Mouse (Mus musculus): ENCODE data around the gene Ccer2. TPM values are rescaled to one million over a fixed set of nuclear protein-coding genes. Genes with fewer than 3 reads are reported as not detected.

The Ccer2 gene
- polyA plus RNA-seq, 1 experiment from 2014 or later: 0.27 TPM

GRCm38 (mm10) chr7:28794496-28794895 is 38.5 kb downstream of the Ccer2 start:
- no peak for ATAC-seq (replicated peaks)
- H3K4me1 ChIP-seq: peaks cover 8% of the 10 kb centered on the region
- no peaks in the 10 kb centered on the region for H3K36me3 ChIP-seq
- 85% methylated on average over 3 of the region's 3 CpGs for WGBS
- no peaks in the 10 kb centered on the region for H3K27me3 ChIP-seq
- no peak overlapping the region for H3K27ac ChIP-seq (replicated peaks)
- H3K9ac ChIP-seq (replicated peaks): no peak overlapping the region
- no peak overlapping the region for H3K4me3 ChIP-seq
- H3K4me2 ChIP-seq (replicated peaks): no peak overlapping the region
- H3K9me3 ChIP-seq: no peaks in the 10 kb centered on the region

DNA sequence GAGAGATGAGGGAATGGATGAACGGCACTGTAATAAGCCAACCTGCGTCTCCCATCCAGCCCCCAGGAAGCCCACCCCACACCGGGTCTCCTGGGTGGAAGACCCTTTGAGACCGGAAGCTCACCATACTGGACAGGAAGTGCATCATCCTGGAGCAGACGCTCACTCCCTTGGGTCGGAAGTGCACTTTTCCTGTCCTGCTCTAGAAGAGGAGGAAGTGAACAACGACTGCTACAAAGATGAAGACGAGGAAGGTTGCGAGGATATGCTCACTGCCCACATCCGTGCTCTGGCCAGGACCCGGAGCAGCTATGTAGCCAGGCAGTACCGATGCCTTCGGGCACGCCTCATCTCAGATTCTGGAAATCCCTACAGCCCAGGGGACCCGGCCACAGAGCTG is 39.9 kb downstream of the Ccer2 start:
- no peaks in the 10 kb centered on the region for H3K36me3 ChIP-seq
- H3K4me3 ChIP-seq: no peak overlapping the region
- ATAC-seq (replicated peaks): no peak
- H3K4me2 ChIP-seq (replicated peaks): no peak overlapping the region
- no peak overlapping the region for H3K9ac ChIP-seq (replicated peaks)
- H3K9me3 ChIP-seq: no peaks in the 10 kb centered on the region
- H3K4me1 ChIP-seq: peaks cover 8% of the 10 kb centered on the region
- H3K27me3 ChIP-seq: no peaks in the 10 kb centered on the region
- WGBS: 80% methylated on average over 15 of the region's 15 CpGs
- no peak overlapping the region for H3K27ac ChIP-seq (replicated peaks)

DNA sequence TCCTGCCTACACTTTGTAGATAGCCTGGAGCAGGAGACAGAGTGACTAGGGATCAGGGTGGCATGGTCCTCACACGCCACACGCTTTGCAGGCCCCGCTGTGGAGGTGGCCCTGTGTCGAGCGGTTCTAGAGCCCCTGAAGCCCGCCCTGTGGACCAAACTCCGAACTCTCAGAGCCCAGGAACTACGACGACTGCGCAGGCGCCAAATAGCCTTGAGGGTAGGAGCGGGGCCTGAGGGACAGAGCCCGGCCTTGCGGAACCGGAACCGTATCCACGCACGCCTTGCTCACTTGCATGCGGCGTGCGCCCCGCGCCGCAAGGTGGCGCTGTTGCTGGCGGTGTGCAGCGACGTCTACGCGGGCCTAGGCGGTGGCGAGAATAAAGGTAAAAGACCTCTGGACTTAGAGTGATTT is 40.6 kb downstream of the Ccer2 start:
- peak overlapping the region; percentile 13; the same call in 1 of the 2 replicates for H3K4me3 ChIP-seq
- peak overlapping the region; percentile 33 for H3K9ac ChIP-seq (replicated peaks)
- WGBS: 13% methylated on average over 32 of the region's 32 CpGs
- peak overlapping the region; percentile 34 for H3K4me2 ChIP-seq (replicated peaks)
- no peaks in the 10 kb centered on the region for H3K9me3 ChIP-seq
- H3K4me1 ChIP-seq: peaks cover 11% of the 10 kb centered on the region
- H3K27me3 ChIP-seq: no peaks in the 10 kb centered on the region
- no peak overlapping the region for H3K27ac ChIP-seq (replicated peaks)
- H3K36me3 ChIP-seq: no peaks in the 10 kb centered on the region
- ATAC-seq (replicated peaks): peak; percentile 78

- Histone ChIP-seq H3K27ac (replicated peaks) (no peak overlapping the region), H3K36me3 (no peaks in the 10 kb centered on the region)
- 95% methylated on average over 9 of the region's 9 CpGs for WGBS
Observed at GRCm38 (mm10) chr7:28799994-28800393, 44.0 kb downstream of the Ccer2 start.

GRCm38 (mm10) chr7:28801451-28801850 is 45.5 kb downstream of the Ccer2 start:
- no peak overlapping the region for H3K27ac ChIP-seq (replicated peaks)
- no peak overlapping the region for H3K4me2 ChIP-seq (replicated peaks)
- no peak overlapping the region for H3K4me3 ChIP-seq
- no peaks in the 10 kb centered on the region for H3K9me3 ChIP-seq
- no peak for ATAC-seq (replicated peaks)
- H3K9ac ChIP-seq (replicated peaks): no peak overlapping the region
- peaks cover 27% of the 10 kb centered on the region for H3K4me1 ChIP-seq
- no peaks in the 10 kb centered on the region for H3K36me3 ChIP-seq
- no peaks in the 10 kb centered on the region for H3K27me3 ChIP-seq
- WGBS: 63% methylated on average over 3 of the region's 3 CpGs

More at GRCm38 (mm10) chr7:28799994-28800393, 44.0 kb downstream of the Ccer2 start:
- no peak overlapping the region for H3K4me3 ChIP-seq
- no peak overlapping the region for H3K9ac ChIP-seq (replicated peaks)
- H3K27me3 ChIP-seq: no peaks in the 10 kb centered on the region
- no peaks in the 10 kb centered on the region for H3K9me3 ChIP-seq
- peaks cover 29% of the 10 kb centered on the region for H3K4me1 ChIP-seq
- ATAC-seq (replicated peaks): no peak
- H3K4me2 ChIP-seq (replicated peaks): no peak overlapping the region

DNA sequence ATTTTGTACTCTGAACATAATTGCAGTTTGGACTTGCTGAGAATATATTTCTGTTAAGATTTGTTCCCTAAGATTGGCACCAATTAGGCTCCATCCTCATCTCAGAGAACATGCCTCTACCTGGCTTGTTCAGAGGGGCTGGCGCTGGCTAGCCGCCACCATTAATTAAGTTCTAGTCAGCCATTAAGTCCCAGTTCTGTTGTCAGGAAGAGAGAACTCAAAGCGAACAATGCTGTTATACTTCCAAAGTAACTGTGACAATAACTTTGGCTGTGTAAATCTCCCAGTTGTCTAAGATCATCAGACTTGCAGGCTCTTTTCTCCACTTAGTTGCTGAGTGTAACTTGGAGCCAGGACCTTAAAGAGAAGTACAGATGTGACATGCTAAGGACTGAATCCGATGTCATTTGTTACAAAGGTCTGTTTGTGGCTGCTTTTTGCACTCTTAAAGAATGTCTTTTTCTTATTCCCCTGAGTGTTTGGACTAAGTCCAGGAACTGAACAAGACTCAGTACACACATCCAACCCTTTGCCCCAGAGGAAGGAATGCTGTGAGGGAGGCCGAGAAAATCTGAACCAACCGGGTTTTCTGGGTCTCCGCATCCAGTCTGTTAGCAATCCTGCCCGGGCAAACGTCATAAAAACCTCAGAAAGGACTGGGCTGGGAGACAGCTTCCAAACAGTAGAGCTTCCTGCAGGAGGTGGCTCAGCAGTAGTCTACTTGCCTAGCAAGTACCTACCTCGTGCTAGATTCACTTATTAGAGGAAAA is 46.1 kb downstream of the Ccer2 start:
- H3K36me3 ChIP-seq: no peaks in the 10 kb centered on the region
- no peak for ATAC-seq (replicated peaks)
- 10% methylated on average over 10 of the region's 10 CpGs for WGBS
- H3K9me3 ChIP-seq: no peaks in the 10 kb centered on the region
- peak overlapping the region; percentile 66 for H3K27ac ChIP-seq (replicated peaks)
- no peak overlapping the region for H3K4me2 ChIP-seq (replicated peaks)
- peaks cover 21% of the 10 kb centered on the region for H3K4me1 ChIP-seq
- H3K27me3 ChIP-seq: no peaks in the 10 kb centered on the region
- no peak overlapping the region for H3K9ac ChIP-seq (replicated peaks)
- no peak overlapping the region for H3K4me3 ChIP-seq

- H3K27me3 ChIP-seq: no peaks in the 10 kb centered on the region
- H3K9me3 ChIP-seq: no peaks in the 10 kb centered on the region
- H3K4me3 ChIP-seq: no peak overlapping the region
- 0 out of 2 replicates have a peak, but pooled peaks have one; percentile 14 for ATAC-seq (replicated peaks)
- WGBS: 11% methylated on average over 10 of the region's 10 CpGs
- no peaks in the 10 kb centered on the region for H3K36me3 ChIP-seq
- H3K27ac ChIP-seq (replicated peaks): peak overlapping the region; percentile 66
- H3K4me2 ChIP-seq (replicated peaks): no peak overlapping the region
- H3K9ac ChIP-seq (replicated peaks): no peak overlapping the region
- peaks cover 26% of the 10 kb centered on the region for H3K4me1 ChIP-seq
Observed at GRCm38 (mm10) chr7:28802846-28803588, 47.0 kb downstream of the Ccer2 start.

GRCm38 (mm10) chr7:28803756-28804155 is 47.8 kb downstream of the Ccer2 start:
- Histone ChIP-seq H3K4me1 (peaks cover 31% of the 10 kb centered on the region), H3K36me3 (no peaks in the 10 kb centered on the region), H3K27ac (replicated peaks) (no peak overlapping the region), H3K9ac (replicated peaks) (no peak overlapping the region), H3K4me2 (replicated peaks) (no peak overlapping the region), H3K27me3 (no peaks in the 10 kb centered on the region), H3K4me3 (no peak overlapping the region), H3K9me3 (no peaks in the 10 kb centered on the region)
- ATAC-seq (replicated peaks): no peak
- 86% methylated on average over 4 of the region's 4 CpGs for WGBS

DNA sequence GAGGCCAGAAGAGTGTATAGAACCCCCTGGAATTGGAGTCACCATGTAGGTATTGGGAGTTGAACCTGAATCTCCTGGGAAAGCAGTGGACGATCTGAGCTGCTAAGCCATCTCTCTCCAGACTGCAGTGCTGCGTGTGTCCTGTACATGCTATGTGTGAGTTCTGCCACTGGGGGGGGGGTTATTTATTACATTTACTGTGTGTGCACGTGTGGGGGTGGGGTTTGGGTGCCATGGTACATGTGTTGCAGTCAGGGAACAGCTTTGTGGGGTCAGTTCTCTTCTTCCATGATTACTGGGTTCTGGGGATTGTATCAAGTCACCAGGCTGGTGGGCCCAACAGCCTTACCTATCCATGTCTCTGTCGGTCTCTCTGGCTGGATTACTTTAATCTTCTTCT is 50.9 kb downstream of the Ccer2 start:
- H3K36me3 ChIP-seq: no peaks in the 10 kb centered on the region
- ATAC-seq (replicated peaks): no peak
- 77% methylated on average over 4 of the region's 4 CpGs for WGBS
- no peaks in the 10 kb centered on the region for H3K9me3 ChIP-seq
- H3K27ac ChIP-seq (replicated peaks): no peak overlapping the region
- H3K4me3 ChIP-seq: no peak overlapping the region
- no peak overlapping the region for H3K9ac ChIP-seq (replicated peaks)
- H3K4me2 ChIP-seq (replicated peaks): no peak overlapping the region
- no peaks in the 10 kb centered on the region for H3K27me3 ChIP-seq
- H3K4me1 ChIP-seq: peaks cover 32% of the 10 kb centered on the region

GRCm38 (mm10) chr7:28807641-28808220 is 51.8 kb downstream of the Ccer2 start:
- H3K9ac ChIP-seq (replicated peaks): peak overlapping the region; percentile 78
- peaks cover 32% of the 10 kb centered on the region for H3K4me1 ChIP-seq
- H3K27ac ChIP-seq (replicated peaks): peak overlapping the region; percentile 99
- ATAC-seq (replicated peaks): no peak
- no peaks in the 10 kb centered on the region for H3K27me3 ChIP-seq
- 0 out of 2 replicates have a peak, but pooled peaks cover 4% of the 10 kb centered on the region for H3K36me3 ChIP-seq
- H3K4me2 ChIP-seq (replicated peaks): peak overlapping the region; percentile 84
- no peaks in the 10 kb centered on the region for H3K9me3 ChIP-seq
- WGBS: 19% methylated on average over 7 of the region's 8 CpGs
- H3K4me3 ChIP-seq: peak overlapping the region; percentile 81

DNA sequence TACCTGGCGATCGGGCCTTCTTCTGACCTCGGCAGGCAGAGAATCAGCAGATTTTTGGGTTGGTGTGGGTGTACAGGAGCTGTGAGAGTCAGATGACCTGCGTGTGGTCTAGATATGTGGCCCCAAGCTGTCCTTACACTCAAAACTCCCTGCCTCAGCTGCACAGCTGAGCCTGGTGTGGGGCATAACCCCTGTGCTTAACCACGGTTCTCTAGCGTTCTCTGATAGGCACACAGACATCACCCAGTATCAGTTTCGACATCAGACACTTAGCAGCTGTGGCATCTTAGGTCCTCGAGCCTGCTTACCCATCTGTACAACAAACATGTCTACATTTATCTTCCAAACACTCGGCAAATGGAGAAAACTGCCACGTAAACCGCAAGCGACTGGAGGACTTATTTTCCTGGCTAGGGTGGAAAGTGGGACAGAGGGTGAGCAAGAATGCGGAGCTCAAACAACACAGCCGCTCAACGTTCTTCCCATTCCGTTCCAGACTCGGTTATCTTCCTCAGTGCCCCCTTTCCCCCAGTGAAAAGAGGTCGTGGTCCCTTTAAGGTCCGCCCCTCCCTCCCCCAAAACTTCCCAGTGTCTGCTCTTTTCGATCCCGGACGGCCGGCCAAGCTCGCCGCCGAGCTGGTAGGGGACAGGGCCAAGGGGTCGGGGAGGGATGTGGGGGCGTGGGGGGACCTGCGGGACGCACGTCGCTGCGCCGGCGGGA is 52.4 kb downstream of the Ccer2 start, which contains the start of gene Hnrnpl:
Gene Hnrnpl, plus strand, starts transcription at position 321 of the 721 bp plus-strand sequence.
- Histone ChIP-seq H3K4me3 (peak within 1 kb of the TSS; percentile 81), H3K9me3 (no peaks in the 10 kb centered on the region), H3K27me3 (no peaks in the 10 kb centered on the region), H3K27ac (replicated peaks) (peak within 1 kb of the TSS; percentile 99), H3K4me1 (peaks cover 33% of the 10 kb centered on the region), H3K9ac (replicated peaks) (peak within 1 kb of the TSS; percentile 78), H3K4me2 (replicated peaks) (peak within 1 kb of the TSS; percentile 84), H3K36me3 (peaks cover 10% of the 10 kb centered on the region)
- WGBS: 3% methylated on average over 34 of the region's 35 CpGs
- ATAC-seq (replicated peaks): peak; percentile 3

Measured in forebrain, embryonic 15.5 days (tissue).